Mouse (Mus musculus): Measurements from ENCODE around the gene Ush1g. TPM values are rescaled to one million over a fixed set of nuclear protein-coding genes. Genes with fewer than 3 reads are reported as not detected.
A peak's percentile ranks its signal among the peaks of the same experiment; 100 is the strongest.

The Ush1g gene
- total RNA-seq, 2 experiments from 2014 or later: 0.20 TPM; not detected in 1

DNA sequence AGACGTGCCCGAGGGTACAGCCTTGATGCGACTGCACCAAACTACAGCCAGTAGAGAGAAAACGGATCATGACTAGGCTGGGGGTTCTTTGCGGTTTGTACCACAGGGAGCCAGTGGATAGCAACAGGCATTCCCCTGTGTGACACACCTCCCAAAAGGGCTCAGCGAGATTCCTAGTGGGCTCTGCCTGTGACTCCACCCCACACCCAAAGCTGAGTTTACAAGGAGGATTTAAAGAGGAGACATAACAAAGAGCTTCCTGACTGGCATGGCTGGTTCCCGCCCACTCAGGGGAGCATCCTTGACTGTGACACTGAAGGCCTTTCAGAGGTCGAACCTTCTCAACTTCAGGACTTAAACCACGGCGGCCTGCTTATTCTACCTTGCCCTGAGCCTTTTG, 30.3 kb downstream of the Ush1g start:
- DNase-seq (ENCODE audit: low spot score): no peak
- intact Hi-C loops (cut with DNase I): no loop called here

DNA sequence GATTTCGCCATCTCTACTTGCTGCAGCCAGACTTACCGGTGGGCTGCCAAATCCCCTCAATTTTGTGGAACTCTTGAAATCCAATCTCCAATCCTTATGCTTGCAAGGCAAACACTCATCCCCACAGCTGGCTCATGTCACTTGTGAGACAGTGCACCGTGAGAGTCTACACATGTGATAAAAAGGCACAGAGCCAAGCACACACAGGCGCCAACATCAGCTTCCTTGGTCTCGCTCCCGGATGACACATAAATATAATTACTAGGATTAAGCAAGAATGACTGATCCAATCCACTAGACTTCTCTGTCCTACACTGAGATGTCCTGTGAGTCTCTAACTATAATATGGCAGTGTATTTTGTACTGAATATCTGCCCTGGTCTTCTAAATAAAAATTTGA, 30.9 kb downstream of the Ush1g start:
- intact Hi-C loops (cut with DNase I): no loop called here
- peak; percentile 75 for DNase-seq (ENCODE audit: low spot score)

DNA sequence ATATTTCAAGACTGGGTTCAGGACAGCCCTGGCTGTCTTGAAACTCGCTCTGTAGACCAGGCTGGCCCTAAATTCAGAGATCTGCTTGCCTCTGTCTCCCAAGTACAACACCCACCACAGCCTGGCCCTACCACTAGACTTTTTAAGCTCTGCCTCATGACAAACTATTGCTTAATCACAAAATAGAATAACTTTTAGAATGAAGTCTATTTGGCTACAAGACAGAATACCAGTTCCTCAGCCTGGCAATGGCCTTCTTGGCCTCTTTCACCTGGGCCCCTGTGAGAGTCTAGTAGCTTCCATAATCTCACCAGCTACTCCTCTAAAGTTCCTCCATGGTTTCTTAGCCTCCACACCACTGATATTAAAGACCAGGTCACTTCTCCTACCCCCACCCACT, 31.5 kb downstream of the Ush1g start:
- intact Hi-C loops (cut with DNase I): no loop called here
- DNase-seq (ENCODE audit: low spot score): no peak

DNA sequence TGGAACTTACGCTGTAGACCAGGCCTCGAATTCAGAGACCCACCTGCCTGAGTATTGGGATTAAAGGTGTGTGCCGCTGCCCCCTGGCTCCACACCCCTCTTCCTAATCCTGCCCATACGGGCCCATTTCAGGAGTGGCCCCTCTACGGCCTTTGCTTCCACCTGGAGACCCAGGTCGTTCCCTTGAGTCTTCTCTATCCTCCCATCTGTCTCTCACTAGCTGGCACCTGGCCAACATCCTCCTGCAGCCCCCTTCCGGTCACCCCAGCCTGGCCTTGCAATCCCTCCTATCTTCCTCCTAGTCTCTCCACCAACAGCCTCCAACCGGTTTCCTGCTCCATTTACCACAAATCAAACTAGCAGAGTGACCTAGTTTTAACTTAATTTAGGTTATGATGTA, 32.0 kb downstream of the Ush1g start:
- intact Hi-C loops (cut with DNase I): no loop called here
- no peak for DNase-seq (ENCODE audit: low spot score)

DNA sequence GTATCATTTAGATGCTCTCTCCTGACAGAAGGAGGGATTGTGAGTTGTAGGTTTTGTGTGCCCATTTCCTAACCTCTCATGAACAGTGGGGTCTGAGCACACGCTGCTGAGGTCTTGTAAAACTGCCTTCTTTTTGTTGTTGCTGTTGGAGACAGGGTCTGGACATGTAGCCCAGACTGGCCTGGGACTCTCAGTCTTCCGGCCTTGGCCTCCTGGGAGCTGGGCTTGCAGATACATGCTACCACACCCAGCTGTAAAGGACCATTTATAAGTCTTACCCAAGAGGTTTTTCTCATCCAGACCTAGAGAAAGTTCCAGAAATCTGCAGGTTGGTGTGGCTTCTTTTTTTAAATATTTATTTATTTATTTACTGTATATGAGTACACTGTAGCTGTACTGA, 33.5 kb downstream of the Ush1g start:
- intact Hi-C loops (cut with DNase I): no loop called here
- no peak for DNase-seq (ENCODE audit: low spot score)

DNA sequence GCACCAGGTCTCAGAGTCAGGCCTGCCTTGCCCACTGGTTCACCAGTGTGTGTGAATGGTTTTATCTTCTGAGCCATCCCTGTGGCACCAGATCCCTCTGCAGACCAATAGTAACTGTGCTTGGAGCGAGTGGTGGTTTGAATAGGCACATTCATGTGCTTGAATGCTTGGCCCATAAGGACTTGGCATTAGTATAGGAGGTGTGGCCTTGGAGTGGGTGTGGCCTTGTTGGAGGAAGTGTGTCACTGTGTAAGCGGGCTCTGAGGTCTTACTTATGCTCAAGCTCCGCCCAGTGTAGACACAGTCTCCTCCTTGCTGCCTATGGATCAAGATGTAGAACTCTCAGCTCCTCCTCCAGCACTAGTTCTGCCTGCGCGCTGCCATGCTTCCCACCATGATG, 34.5 kb downstream of the Ush1g start:
- DNase-seq (ENCODE audit: low spot score): no peak
- intact Hi-C loops (cut with DNase I): no loop called here

DNA sequence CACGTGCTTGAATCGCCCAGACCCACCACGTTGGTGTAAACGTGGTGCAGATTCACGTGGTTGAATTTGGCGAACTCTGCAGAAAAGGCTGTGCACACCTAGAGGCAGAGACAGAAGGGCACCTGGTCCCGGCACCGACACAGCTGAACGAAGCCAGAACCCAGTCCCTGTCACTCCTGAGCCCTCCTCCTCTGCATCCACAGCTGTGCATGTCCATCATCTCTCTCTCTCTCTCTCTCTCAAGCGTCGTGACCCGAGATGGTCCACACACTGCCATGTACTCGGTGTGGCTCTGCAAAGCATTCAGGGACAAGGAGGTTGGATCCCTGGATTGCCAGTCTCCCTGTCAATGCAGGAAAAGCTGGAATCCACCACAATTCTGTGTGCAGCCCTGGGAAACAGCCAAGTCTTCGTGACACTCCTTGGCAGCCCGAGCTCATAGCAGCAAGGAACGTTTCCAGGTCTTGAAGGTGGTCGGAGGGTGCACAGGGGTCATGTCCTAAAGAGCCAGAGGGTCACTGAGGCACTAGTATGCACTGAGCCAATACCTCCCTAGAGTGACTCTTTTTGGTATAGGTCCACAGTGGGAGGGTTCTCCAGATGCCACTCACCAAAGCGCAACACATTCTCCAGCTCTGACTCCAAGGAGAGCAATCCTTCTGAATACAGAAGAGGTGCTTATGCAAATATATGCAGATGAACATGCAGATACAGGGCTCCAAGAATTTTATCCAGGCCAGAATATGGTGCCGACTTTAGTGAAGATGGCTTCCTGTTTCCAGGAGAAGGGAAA, 35.4 kb downstream of the Ush1g start:
- DNase-seq (ENCODE audit: low spot score): no peak
- intact Hi-C loops (cut with DNase I): no loop called here

DNA sequence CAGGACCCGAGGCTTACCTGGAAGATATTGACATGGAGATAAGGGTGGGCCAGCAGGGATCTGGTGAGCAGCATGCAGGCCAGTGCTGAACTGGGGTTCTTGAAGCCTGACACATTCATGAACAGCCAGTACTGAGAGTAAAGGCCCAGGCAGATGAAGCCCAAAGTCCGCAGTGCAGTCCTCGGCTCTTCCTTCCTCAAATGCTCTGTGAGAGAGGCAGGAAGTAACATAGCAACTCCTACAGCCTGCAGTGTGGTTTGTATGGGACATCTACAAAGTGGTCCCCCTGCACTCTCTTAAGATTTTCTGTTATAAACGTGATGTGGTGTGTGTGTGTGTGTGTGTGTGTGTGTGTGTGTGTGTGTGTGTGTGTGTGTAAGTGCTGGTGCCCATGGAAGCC, 36.6 kb downstream of the Ush1g start:
- intact Hi-C loops (cut with DNase I): no loop called here
- no peak for DNase-seq (ENCODE audit: low spot score)

DNA sequence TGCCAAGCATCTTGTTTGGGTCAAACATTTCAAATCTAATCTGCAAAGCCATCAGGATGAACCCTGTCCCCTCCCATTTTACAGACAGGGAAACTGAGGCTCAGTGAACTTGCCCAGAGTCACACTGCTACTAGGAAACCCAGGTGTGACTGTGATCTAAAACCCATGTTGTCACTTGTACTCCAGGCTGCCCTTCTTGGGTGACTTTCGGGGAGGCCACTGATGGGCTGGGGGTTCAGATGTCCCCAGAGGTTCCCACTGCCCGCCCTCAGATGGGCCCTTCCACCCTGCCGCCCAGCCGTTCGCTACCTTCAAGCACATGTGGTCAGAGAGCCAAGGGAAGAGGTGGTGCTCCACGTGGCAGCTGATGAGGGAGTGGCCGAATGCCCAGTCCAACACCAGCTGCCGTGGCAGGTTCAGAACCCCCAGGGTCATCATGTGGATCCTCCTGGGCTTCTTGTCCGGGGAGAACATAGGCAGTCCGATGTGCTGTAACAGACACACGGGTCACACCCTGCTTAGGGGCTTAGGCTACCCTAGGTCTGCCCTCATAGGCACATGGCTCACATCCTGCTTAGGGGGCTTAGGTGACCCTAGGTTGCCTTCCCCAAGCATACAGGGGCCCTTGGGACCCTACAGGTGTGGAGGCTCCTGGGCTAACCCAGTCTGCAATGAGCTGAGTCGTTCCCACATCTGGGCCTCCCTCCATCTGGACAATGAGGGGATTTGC, 37.8 kb downstream of the Ush1g start:
- no peak for DNase-seq (ENCODE audit: low spot score)
- intact Hi-C loops (cut with DNase I): no loop called here

DNA sequence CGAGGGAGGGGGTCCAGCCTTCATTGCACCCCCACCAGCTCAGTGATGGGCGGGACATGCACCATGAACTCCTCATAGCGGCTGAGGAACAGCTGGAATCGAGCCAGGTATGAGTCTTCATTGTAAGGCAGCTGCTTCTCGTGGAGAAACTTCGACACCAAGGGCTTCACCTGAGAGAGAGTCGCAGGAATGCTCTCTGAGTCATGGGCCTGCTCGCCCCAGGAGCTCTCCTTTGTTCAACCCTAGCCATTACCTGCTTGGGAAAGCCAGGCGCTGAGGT, 38.4 kb downstream of the Ush1g start:
- DNase-seq (ENCODE audit: low spot score): no peak

DNA sequence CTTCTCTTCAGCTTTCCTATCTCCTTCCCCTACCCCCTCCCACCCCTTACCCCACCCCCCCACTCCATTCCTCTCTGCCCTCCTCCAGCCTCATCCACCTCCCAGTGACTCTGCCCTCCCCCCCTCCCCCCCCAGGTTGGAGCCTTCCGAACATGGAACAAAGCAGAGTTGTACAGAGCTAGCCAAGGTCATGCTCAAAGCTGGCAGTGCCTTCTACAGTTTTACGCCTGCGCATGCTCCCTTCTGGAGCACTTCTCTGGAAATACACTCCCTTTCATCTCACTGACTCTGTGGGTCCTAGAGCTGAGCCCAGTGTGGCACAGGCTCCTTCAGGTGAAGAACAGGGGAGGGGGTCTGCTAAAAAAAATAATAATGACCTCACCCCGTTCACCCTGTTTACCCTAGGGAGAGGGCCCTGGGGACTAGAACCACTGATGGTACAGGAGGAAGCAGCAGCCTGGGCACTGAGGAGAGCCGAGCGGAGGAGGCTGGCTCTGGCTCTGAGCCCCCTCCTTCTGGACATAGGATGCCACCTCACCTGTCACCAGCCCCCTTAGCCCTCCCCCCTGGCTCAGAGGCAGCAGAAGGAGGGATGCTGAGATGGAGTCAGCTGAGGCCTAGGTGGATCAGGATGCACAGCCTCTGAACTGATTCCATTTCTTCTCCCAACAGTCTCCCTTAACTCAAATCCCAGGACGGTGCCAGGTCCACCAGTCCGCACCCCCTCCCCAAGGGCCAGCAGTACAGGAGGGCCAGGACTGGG, 38.9 kb downstream of the Ush1g start:
- no peak for DNase-seq (ENCODE audit: low spot score)
- intact Hi-C loops (cut with DNase I): no loop called here

More for the DNA sequence above, 38.4 kb downstream of the Ush1g start:
- intact Hi-C loops (cut with DNase I): no loop called here

DNA sequence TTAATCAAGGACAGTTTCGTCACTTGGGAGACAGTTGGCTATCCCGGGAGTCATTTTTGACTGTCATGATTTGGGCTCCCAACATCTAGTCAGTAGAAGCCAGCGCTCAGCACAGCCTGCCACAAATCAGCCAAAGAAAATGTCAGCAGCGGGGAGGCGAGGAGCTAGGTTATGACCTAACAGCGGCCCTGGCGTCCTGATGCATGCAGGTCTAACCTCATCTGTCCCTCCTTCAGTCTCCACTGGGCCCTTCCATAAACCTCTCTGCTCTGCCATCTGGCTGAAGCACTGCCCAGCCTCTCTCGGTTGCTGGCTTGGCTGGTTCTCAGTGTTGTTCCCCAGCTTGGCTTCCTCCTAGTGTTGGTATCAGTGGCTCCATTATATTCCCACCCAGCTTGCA, 39.5 kb downstream of the Ush1g start:
- DNase-seq (ENCODE audit: low spot score): peak; percentile 69
- intact Hi-C loops (cut with DNase I): no loop called here

DNA sequence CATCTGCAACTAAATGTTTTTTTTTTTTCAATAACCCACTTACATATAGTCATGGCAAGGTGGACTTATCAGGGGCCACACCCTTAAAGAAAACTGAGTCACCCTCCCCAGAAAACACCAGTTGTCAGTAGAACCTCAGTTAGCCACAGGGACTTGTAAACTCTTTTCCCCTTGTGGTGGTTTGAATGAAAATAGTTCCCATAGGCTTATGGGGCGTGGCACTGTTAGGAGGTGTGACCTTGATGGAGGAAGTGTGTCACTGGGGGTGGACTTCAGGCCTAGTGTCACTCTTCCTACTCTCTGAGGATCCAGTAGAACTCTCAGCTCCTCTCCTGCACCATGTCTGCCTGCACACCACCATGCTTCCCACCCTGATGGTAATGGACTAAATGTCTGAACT, 42.1 kb downstream of the Ush1g start:
- DNase-seq (ENCODE audit: low spot score): no peak
- intact Hi-C loops (cut with DNase I): no loop called here

DNA sequence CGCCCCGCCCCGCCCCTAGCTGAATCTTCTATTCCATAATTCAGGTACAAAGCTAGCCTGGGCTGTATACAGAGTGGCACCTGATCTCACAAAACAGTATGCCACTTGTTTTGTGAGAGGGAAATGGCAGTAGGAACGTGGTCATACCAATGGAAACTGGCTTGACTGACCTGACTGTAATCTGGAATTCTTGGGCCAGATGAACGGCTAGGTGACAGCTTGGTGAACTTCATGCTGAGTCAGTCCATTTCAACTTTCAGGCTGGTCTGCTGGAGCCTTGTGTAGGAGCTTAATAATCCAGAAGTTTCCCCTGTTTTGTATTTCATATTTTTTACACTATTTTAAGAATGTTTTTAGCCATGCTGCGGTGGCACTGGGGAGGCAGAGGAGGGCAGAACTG, 43.7 kb downstream of the Ush1g start:
- no peak for DNase-seq (ENCODE audit: low spot score)
- intact Hi-C loops (cut with DNase I): no loop called here

DNA sequence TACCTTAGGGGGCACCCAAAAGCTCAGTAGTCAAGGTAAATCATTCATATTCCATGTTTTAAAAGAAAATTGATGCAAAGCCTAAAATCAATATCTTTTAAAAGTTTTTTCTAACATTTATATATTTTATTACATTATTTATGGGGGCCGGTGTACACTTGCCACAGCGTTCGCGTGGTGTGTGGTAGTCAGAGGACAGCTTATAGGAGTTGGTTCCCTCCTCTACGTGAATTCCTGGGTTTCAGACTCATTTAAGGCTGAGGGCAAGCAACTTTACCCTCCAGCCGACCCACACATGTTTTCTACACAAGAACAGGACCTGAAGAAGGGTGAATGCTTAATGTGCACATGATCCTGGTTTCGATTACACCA, 44.3 kb downstream of the Ush1g start:
- no peak for DNase-seq (ENCODE audit: low spot score)
- intact Hi-C loops (cut with DNase I): no loop called here

DNA sequence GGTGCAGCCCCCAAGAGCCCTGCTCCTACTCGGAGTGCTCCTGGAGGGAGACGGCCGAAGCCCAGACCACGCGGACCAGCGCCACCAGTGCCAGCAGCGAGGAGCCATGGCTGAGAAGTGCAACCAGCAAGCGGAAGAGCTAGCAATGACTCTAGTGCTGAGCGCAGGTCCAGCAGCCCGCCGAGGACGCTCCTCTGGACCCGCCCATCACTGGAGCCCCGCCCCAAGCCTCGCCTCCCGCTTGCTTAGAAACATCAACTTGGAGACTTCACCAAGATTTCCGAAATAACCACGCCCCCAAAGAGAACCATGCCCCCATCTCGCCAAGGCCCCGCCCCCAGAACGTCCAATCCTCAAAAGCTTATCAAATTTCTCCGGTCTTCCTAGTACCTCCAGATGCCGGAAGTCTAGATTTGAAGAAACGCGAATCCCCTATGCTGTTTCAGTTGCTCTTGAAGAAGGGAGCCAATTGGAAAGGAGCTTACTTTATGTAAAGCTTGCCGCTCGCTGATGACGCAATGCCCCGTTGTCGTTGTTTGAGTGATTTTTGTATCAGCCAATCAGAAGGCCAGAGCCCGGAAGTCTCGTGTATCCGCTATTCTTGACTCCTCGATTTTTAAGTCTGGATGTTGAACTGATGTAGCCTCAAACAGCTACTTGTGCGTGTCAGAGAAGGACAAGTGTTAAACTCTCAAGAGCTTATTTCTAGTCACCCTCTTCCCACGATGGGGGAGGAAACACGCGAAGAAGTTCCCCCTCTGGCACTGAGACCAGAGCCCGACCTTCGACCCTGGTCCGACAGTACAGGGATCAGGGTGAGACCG, 44.8 kb downstream of the Ush1g start, which contains the start of gene Fdxr:
Gene Fdxr, minus strand, starts transcription at position 271 of the 824 bp plus-strand sequence.
- intact Hi-C loops (cut with DNase I): no loop called here
- DNase-seq (ENCODE audit: low spot score): peak; percentile 98

DNA sequence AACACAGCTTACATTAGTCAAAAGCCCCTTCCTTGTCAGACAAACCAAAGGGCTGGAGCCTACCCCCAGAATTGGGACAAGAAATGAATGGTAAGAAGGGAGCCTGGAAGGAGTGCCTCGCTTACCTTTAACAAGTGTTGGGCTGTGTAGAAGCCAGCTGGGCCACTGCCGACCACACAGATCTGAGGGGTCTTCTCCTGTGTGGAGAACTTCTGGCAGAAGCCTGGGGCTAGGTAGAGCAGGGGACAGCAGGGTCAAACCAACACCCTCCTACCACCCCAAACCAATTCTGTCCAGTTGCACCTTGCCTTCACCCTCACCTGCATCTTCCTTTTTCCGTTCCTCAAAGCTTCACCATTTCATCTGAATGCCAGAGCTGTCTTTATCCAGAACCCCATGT, 45.9 kb downstream of the Ush1g start:
- intact Hi-C loops (cut with DNase I): no loop called here
- DNase-seq (ENCODE audit: low spot score): no peak

DNA sequence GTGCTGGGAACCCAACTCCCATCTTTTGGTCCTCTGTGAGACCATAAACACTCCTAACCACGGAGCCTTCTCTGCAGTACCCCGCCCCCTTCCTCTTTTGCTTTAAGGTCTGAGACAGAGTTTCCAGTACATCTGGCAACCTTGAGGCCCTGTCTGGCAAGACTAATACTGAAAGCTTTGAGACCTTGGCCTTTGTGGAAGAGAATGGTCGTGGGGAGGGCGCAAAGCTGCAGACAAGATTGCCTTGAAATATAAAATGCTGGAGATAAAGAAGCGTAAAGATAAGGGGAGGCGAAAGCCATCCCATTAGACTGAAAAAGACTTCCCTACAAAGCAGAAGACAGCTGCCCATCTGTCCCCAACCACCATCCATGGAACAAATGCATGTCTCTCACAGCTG, 46.3 kb downstream of the Ush1g start:
- DNase-seq (ENCODE audit: low spot score): no peak
- intact Hi-C loops (cut with DNase I): no loop called here

DNA sequence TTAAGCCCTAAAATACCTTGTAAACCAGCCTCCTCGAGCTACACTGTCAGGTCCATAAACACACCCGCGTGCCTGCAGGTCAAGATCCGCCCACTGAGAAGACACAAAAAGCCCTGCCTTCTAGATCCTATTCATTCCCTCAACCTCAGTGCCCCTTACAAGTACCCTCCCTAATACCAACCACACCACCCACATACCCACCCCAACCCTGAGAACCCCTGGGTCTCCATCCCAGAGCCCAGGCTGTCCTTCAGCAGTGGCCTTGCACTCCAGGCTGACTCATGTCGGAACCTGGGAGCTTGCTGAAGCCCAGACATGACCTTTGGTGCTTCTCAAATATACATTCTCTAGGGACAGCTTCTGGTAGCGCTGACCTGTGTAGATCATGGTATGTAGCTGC, 47.1 kb downstream of the Ush1g start:
- DNase-seq (ENCODE audit: low spot score): no peak

DNA sequence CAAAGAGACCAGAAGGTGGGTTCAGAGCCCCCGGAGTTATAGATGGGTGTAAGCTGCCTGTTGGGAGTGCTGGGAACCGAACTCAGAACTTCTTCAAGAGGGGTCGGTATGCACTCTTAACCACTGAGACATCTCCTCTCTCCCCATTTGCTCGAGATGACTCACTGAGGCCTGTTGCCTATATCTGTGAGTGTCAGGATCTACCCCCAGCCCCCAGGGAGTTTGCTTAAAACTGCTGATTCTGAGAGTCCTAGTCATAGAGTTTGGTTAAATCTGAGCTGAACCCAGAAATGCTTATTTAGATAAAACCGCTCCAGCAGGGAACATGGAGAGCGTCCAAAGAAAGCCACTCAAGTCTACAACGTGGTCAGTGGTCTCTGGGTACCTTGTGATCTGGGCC, 47.7 kb downstream of the Ush1g start:
- intact Hi-C loops (cut with DNase I): loop anchor here (5.0 kb wide), 1 partner anchor 192 kb away; no protein-coding TSS in a partner anchor
- no peak for DNase-seq (ENCODE audit: low spot score)

More for the DNA sequence above, 47.1 kb downstream of the Ush1g start:
- intact Hi-C loops (cut with DNase I): loop anchor here (5.0 kb wide), 1 partner anchor 192 kb away; no protein-coding TSS in a partner anchor

All from heart, postnatal 25 days (tissue).